Mouse (Mus musculus): ENCODE measurements around the gene Ccdc186. TPM values are rescaled to one million over a fixed set of nuclear protein-coding genes. Genes with fewer than 3 reads are reported as not detected.
A peak's percentile ranks its signal among the peaks of the same experiment; 100 is the strongest.

The Ccdc186 gene
- polyA plus RNA-seq, 1 experiment = 5.5 TPM

- peak overlapping the region; percentile 62 for H3K4me2 ChIP-seq (ENCODE audit: low read depth)
- no peaks in the 10 kb centered on the region for H3K27me3 ChIP-seq (ENCODE audit: control insufficient read depth, insufficient read depth, insufficient read length)
- H3ac ChIP-seq (ENCODE audit: control insufficient read depth, insufficient read length) = no peak overlapping the region
- no peaks in the 10 kb centered on the region for H3K79me2 ChIP-seq (ENCODE audit: control insufficient read depth, insufficient read depth)
- TF ChIP-seq MAX (IDR thresholded peaks at IDR 0.05; ENCODE audit: low read depth) = no peak
- TF ChIP-seq MYOD1 (IDR thresholded peaks at IDR 0.05; ENCODE audit: control insufficient read depth in 1 of 3, insufficient read length in 2 of 3, low read depth in 2 of 3) = peak in 2 of 3 experiments; percentile 92 to 94
- peak; percentile 24 for TF ChIP-seq TCF12 (IDR thresholded peaks at IDR 0.05; ENCODE audit: insufficient read depth, poor library complexity, severe bottlenecking)
- TF ChIP-seq REST (IDR thresholded peaks at IDR 0.05; ENCODE audit: insufficient read depth, insufficient read length) = no peak
- TF ChIP-seq MYOG (IDR thresholded peaks at IDR 0.05; ENCODE audit: control insufficient read depth in 1 of 3, insufficient read depth in 1 of 3, insufficient read length in 2 of 3, low read depth in 2 of 3) = peak; percentile 43 to 88 (median 73)
- peak; percentile 29 for TF ChIP-seq TCF3 (IDR thresholded peaks at IDR 0.05; ENCODE audit: insufficient read length, low read depth)
- TF ChIP-seq E2F4 (IDR thresholded peaks at IDR 0.05; ENCODE audit: insufficient read depth) = no peak
- H3K4me3 ChIP-seq = no peak overlapping the region
- H3K36me3 ChIP-seq (ENCODE audit: control insufficient read depth, insufficient read depth) = no peaks in the 10 kb centered on the region
These were observed 6.3 kb upstream of the Ccdc186 start for GRCm38 (mm10) chr19:56828305-56828704.

GRCm38 (mm10) chr19:56826047-56826631 is 4.1 kb upstream of the Ccdc186 start, which contains the start of gene Tdrd1:
Tdrd1 (plus strand) TSS chr19:56826209.
- no peak within 1 kb of the TSS for H3K4me2 ChIP-seq (ENCODE audit: low read depth)
- no peaks in the 10 kb centered on the region for H3K36me3 ChIP-seq (ENCODE audit: control insufficient read depth, insufficient read depth)
- H3K27me3 ChIP-seq (ENCODE audit: control insufficient read depth, insufficient read depth, insufficient read length) = no peaks in the 10 kb centered on the region
- TF ChIP-seq CEBPB (IDR thresholded peaks at IDR 0.05; ENCODE audit: insufficient read depth, poor library complexity, severe bottlenecking) = no peak
- TF ChIP-seq MYOD1 (IDR thresholded peaks at IDR 0.05; ENCODE audit: control insufficient read depth in 1 of 3, insufficient read length in 2 of 3, low read depth in 2 of 3) = no peak
- no peak for TF ChIP-seq TCF3 (IDR thresholded peaks at IDR 0.05; ENCODE audit: insufficient read length, low read depth)
- TF ChIP-seq E2F4 (IDR thresholded peaks at IDR 0.05; ENCODE audit: insufficient read depth) = no peak
- no peak within 1 kb of the TSS for H3K4me3 ChIP-seq
- peaks cover 5% of the 10 kb centered on the region for H3K79me2 ChIP-seq (ENCODE audit: control insufficient read depth, insufficient read depth)
- no peak within 1 kb of the TSS for H3ac ChIP-seq (ENCODE audit: control insufficient read depth, insufficient read length)

GRCm38 (mm10) chr19:56822448-56822836 is 452 bp upstream of the Ccdc186 start:
- H3K4me2 ChIP-seq (ENCODE audit: low read depth) = peak overlapping the region; percentile 75
- no peaks in the 10 kb centered on the region for H3K27me3 ChIP-seq (ENCODE audit: control insufficient read depth, insufficient read depth, insufficient read length)
- peak overlapping the region; percentile 66 for H3K4me3 ChIP-seq
- H3ac ChIP-seq (ENCODE audit: control insufficient read depth, insufficient read length) = peak overlapping the region; percentile 88
- no peak for TF ChIP-seq USF1 (IDR thresholded peaks at IDR 0.05; ENCODE audit: low read depth)
- H3K79me2 ChIP-seq (ENCODE audit: control insufficient read depth, insufficient read depth) = peaks cover 42% of the 10 kb centered on the region
- no peaks in the 10 kb centered on the region for H3K36me3 ChIP-seq (ENCODE audit: control insufficient read depth, insufficient read depth)

GRCm38 (mm10) chr19:56821040-56821797 is 771 bp downstream of the Ccdc186 start:
- peaks cover 55% of the 10 kb centered on the region for H3K79me2 ChIP-seq (ENCODE audit: control insufficient read depth, insufficient read depth)
- H3K4me2 ChIP-seq (ENCODE audit: low read depth) = peak overlapping the region; percentile 90
- no peaks in the 10 kb centered on the region for H3K36me3 ChIP-seq (ENCODE audit: control insufficient read depth, insufficient read depth)
- TF ChIP-seq TCF3 (IDR thresholded peaks at IDR 0.05; ENCODE audit: insufficient read length, low read depth) (no peak), MYOG (IDR thresholded peaks at IDR 0.05; ENCODE audit: control insufficient read depth in 1 of 3, insufficient read depth in 1 of 3, insufficient read length in 2 of 3, low read depth in 2 of 3) (no peak), POLR2A (IDR thresholded peaks at IDR 0.05; ENCODE audit: insufficient read length, low read depth) (no peak), MYOD1 (IDR thresholded peaks at IDR 0.05; ENCODE audit: control insufficient read depth in 1 of 3, insufficient read length in 2 of 3, low read depth in 2 of 3) (no peak), SRF (IDR thresholded peaks at IDR 0.05; ENCODE audit: control insufficient read depth, insufficient read length, low read depth) (no peak), REST (IDR thresholded peaks at IDR 0.05; ENCODE audit: insufficient read depth, insufficient read length) (no peak), USF1 (IDR thresholded peaks at IDR 0.05; ENCODE audit: low read depth) (no peak), TCF12 (IDR thresholded peaks at IDR 0.05; ENCODE audit: insufficient read depth, poor library complexity, severe bottlenecking) (no peak), MAX (IDR thresholded peaks at IDR 0.05; ENCODE audit: low read depth) (no peak), E2F4 (IDR thresholded peaks at IDR 0.05; ENCODE audit: insufficient read depth) (no peak), CEBPB (IDR thresholded peaks at IDR 0.05; ENCODE audit: insufficient read depth, poor library complexity, severe bottlenecking) (no peak), POLR2AphosphoS2 (IDR thresholded peaks at IDR 0.05; ENCODE audit: insufficient read length, low read depth) (no peak)
- peak overlapping the region; percentile 66 for H3K4me3 ChIP-seq
- H3K27me3 ChIP-seq (ENCODE audit: control insufficient read depth, insufficient read depth, insufficient read length) = no peaks in the 10 kb centered on the region
- peak overlapping the region; percentile 88 for H3ac ChIP-seq (ENCODE audit: control insufficient read depth, insufficient read length)

GRCm38 (mm10) chr19:56817851-56818526 is 4.0 kb downstream of the Ccdc186 start:
- Histone ChIP-seq H3K79me2 (ENCODE audit: control insufficient read depth, insufficient read depth) (peaks cover 81% of the 10 kb centered on the region), H3K36me3 (ENCODE audit: control insufficient read depth, insufficient read depth) (peaks cover 3% of the 10 kb centered on the region), H3K4me3 (no peak overlapping the region), H3ac (ENCODE audit: control insufficient read depth, insufficient read length) (no peak overlapping the region), H3K27me3 (ENCODE audit: control insufficient read depth, insufficient read depth, insufficient read length) (no peaks in the 10 kb centered on the region), H3K4me2 (ENCODE audit: low read depth) (no peak overlapping the region)
- TF ChIP-seq MYOD1 (IDR thresholded peaks at IDR 0.05; ENCODE audit: control insufficient read depth in 1 of 3, insufficient read length in 2 of 3, low read depth in 2 of 3) = peak in 2 of 3 experiments; percentile 81 to 82
- TF ChIP-seq MYOG (IDR thresholded peaks at IDR 0.05; ENCODE audit: control insufficient read depth in 1 of 3, insufficient read depth in 1 of 3, insufficient read length in 2 of 3, low read depth in 2 of 3) = peak; percentile 55 to 82 (median 82)
- no peak for TF ChIP-seq SRF (IDR thresholded peaks at IDR 0.05; ENCODE audit: control insufficient read depth, insufficient read length, low read depth)

Measured in myocyte (in vitro differentiated cells).